Mouse (Mus musculus) heart, postnatal 0 days (tissue): Measurements from ENCODE around the gene Rabgap1l. TPM values are rescaled to one million over a fixed set of nuclear protein-coding genes. Genes with fewer than 3 reads are reported as not detected.
A peak's percentile ranks its signal among the peaks of the same experiment; 100 is the strongest.

Source experiments
- ATAC-seq: fragments of 200-750 bp; cut with Nextera tagmentation; 2 replicates; pipeline ENCODE4 v1.8.0; 2017; ENCODE audit warnings: low read depth, moderate number of reproducible peaks, moderate library complexity; ENCODE audit not compliant: insufficient read depth
- DNase-seq: peaks from one replicate; pipeline ENCODE4 v3.0.0-alpha.2; 2016; ENCODE audit warnings: low spot score
- H3K27ac ChIP-seq: fragments of 300-500 bp; sonication (generic); 2 replicates; pipeline ENCODE4 v1.5.1; 2014; ENCODE audit warnings: low read depth, mild to moderate bottlenecking
- H3K27me3 ChIP-seq: fragments of 300-500 bp; sonication (generic); 2 replicates; pipeline ENCODE4 v1.6.1; 2014; ENCODE audit warnings: low read length, mixed read lengths; ENCODE audit not compliant: control insufficient read depth, insufficient read depth
- H3K36me3 ChIP-seq: fragments of 300-500 bp; sonication (generic); replicated peaks from 2 replicates; pipeline ENCODE4 v1.6.1; 2014; ENCODE audit warnings: low read length, mixed read lengths; ENCODE audit not compliant: control insufficient read depth, insufficient read depth
- H3K4me1 ChIP-seq: fragments of 300-500 bp; sonication (generic); 2 replicates; pipeline ENCODE4 v1.6.1; 2014; ENCODE audit warnings: antibody characterized with exemption; ENCODE audit not compliant: control insufficient read depth, insufficient read depth
- H3K4me2 ChIP-seq: fragments of 300-500 bp; sonication (generic); 2 replicates; pipeline ENCODE4 v1.6.1; 2014; ENCODE audit warnings: low read depth, mild to moderate bottlenecking, low read length, moderate library complexity
- H3K4me3 ChIP-seq: fragments of 300-500 bp; sonication (generic); 2 replicates; pipeline ENCODE4 v1.5.1; 2014; ENCODE audit warnings: low read depth, low read length
- H3K9ac ChIP-seq: fragments of 300-500 bp; sonication (generic); replicated peaks from 2 replicates; pipeline ENCODE4 v1.6.1; 2014; ENCODE audit warnings: low read depth, low read length, mixed read lengths
- H3K9me3 ChIP-seq: fragments of 300-500 bp; sonication (generic); replicated peaks from 2 replicates; pipeline ENCODE4 v1.6.1; 2016; ENCODE audit warnings: low read length; ENCODE audit not compliant: control insufficient read depth
- CTCF ChIP-seq: IDR thresholded peaks from 2 replicates; pipeline ENCODE4 v1.5.1; 2016; ENCODE audit warnings: antibody characterized with exemption, control low read depth, low read depth
- EP300 ChIP-seq: IDR thresholded peaks from 2 replicates; pipeline ENCODE4 v1.6.1; 2016; ENCODE audit warnings: antibody characterized with exemption, low read depth
- WGBS: fragments of 180-500 bp; shearing (Covaris S2); extraction: QIAGEN DNeasy Blood & Tissue Kit; methylation state at CpG from one replicate; pipeline ENCODE4 v1.1.7; 2014; 5-methylcytosine and 5-hydroxymethylcytosine counted together
- polyA plus RNA-seq: library from polyadenylated mRNA; unstranded; fragments of >200 nt; fragmentation: Nextera tagmentation; extraction: Ambion mirVana; gene quantifications from 2 replicates; pipeline ENCODE4 v1.2.1, GENCODE M21; 2015
- total RNA-seq: library from RNA; depleted of rRNA; stranded (reverse); fragments of >200 nt; gene quantifications from 2 replicates; pipeline ENCODE4 v1.2.3, GENCODE M21; 2014; ENCODE audit warnings: low replicate concordance

The Rabgap1l gene
- total and polyA plus RNA-seq, 2 experiments from 2014 or later: 71.4 to 123 TPM

GRCm38 (mm10) chr1:160534571-160535335, 258.3 kb downstream of the Rabgap1l start:
- Histone ChIP-seq H3K4me1 (peaks cover 18% of the 10 kb centered on the region), H3K27ac (peak overlapping the region; percentile 48), H3K9me3 (no peaks in the 10 kb centered on the region), H3K9ac (no peak overlapping the region), H3K36me3 (no peaks in the 10 kb centered on the region), H3K27me3 (no peaks in the 10 kb centered on the region), H3K4me2 (no peak overlapping the region; the same call in 1 of the 2 replicates), H3K4me3 (no peak overlapping the region)
- DNase-seq (peak; percentile 76), ATAC-seq (peak; percentile 85)
- TF ChIP-seq CTCF (no peak), EP300 (no peak)
- WGBS: 62% methylated on average over 2 of the region's 2 CpGs

- no peaks in the 10 kb centered on the region for H3K27me3 ChIP-seq
- 35% methylated on average over 6 of the region's 6 CpGs for WGBS
- peak overlapping the region; percentile 18 for H3K27ac ChIP-seq
- no peak overlapping the region for H3K4me3 ChIP-seq
- H3K9me3 ChIP-seq: no peaks in the 10 kb centered on the region
- H3K36me3 ChIP-seq: no peaks in the 10 kb centered on the region
- TF ChIP-seq EP300: no peak
- TF ChIP-seq CTCF: no peak
- H3K4me1 ChIP-seq: peaks cover 18% of the 10 kb centered on the region
- no peak for ATAC-seq
- no peak overlapping the region for H3K4me2 ChIP-seq
- DNase-seq: no peak
- no peak overlapping the region for H3K9ac ChIP-seq
Observed at GRCm38 (mm10) chr1:160533209-160533820, 259.7 kb downstream of the Rabgap1l start.

- Histone ChIP-seq H3K4me2 (no peak overlapping the region), H3K4me1 (peaks cover 16% of the 10 kb centered on the region), H3K27ac (peak overlapping the region; percentile 41; the same call in 1 of the 2 replicates), H3K27me3 (no peaks in the 10 kb centered on the region), H3K9me3 (no peaks in the 10 kb centered on the region), H3K9ac (no peak overlapping the region), H3K4me3 (no peak overlapping the region), H3K36me3 (no peaks in the 10 kb centered on the region)
- peak; percentile 95 for ATAC-seq
- 7% methylated on average over 5 of the region's 5 CpGs for WGBS
- peak; percentile 28; the same call in 1 of the 2 replicates for TF ChIP-seq CTCF
- TF ChIP-seq EP300: no peak
- DNase-seq: peak; percentile 92
Observed at GRCm38 (mm10) chr1:160531402-160531801, 261.6 kb downstream of the Rabgap1l start.

GRCm38 (mm10) chr1:160521918-160522317, 271.1 kb downstream of the Rabgap1l start:
- DNase-seq (peak; percentile 34), ATAC-seq (0 out of 2 replicates have a peak, but pooled peaks have one; percentile 25)
- no peak for TF ChIP-seq EP300
- TF ChIP-seq CTCF: no peak
- no peak overlapping the region for H3K4me2 ChIP-seq
- H3K9me3 ChIP-seq: no peaks in the 10 kb centered on the region
- H3K4me3 ChIP-seq: no peak overlapping the region
- H3K36me3 ChIP-seq: no peaks in the 10 kb centered on the region
- H3K4me1 ChIP-seq: peaks cover 15% of the 10 kb centered on the region
- 30% methylated on average over 3 of the region's 3 CpGs for WGBS
- H3K27ac ChIP-seq: peak overlapping the region; percentile 60
- H3K9ac ChIP-seq: no peak overlapping the region
- H3K27me3 ChIP-seq: no peaks in the 10 kb centered on the region

- no peaks in the 10 kb centered on the region for H3K27me3 ChIP-seq
- peak overlapping the region; percentile 75 for H3K27ac ChIP-seq
- no peak overlapping the region for H3K9ac ChIP-seq
- ATAC-seq (peak; percentile 85), DNase-seq (peak; percentile 49)
- H3K9me3 ChIP-seq: no peaks in the 10 kb centered on the region
- WGBS: 38% methylated on average over 3 of the region's 3 CpGs
- H3K4me3 ChIP-seq: no peak overlapping the region
- no peak overlapping the region for H3K4me2 ChIP-seq
- TF ChIP-seq CTCF (no peak), EP300 (no peak)
- no peaks in the 10 kb centered on the region for H3K36me3 ChIP-seq
- H3K4me1 ChIP-seq: peaks cover 15% of the 10 kb centered on the region
Observed at GRCm38 (mm10) chr1:160520665-160521064, 272.3 kb downstream of the Rabgap1l start.
